Mouse (Mus musculus): Measurements from ENCODE around the gene Uimc1. TPM values are rescaled to one million over a fixed set of nuclear protein-coding genes. Genes with fewer than 3 reads are reported as not detected.
A peak's percentile ranks its signal among the peaks of the same experiment; 100 is the strongest.

Gene Uimc1
- polyA plus RNA-seq (2015; fragmentation: Nextera tagmentation; extraction: Ambion mirVana) = 12.1 TPM in 2 replicates

DNA sequence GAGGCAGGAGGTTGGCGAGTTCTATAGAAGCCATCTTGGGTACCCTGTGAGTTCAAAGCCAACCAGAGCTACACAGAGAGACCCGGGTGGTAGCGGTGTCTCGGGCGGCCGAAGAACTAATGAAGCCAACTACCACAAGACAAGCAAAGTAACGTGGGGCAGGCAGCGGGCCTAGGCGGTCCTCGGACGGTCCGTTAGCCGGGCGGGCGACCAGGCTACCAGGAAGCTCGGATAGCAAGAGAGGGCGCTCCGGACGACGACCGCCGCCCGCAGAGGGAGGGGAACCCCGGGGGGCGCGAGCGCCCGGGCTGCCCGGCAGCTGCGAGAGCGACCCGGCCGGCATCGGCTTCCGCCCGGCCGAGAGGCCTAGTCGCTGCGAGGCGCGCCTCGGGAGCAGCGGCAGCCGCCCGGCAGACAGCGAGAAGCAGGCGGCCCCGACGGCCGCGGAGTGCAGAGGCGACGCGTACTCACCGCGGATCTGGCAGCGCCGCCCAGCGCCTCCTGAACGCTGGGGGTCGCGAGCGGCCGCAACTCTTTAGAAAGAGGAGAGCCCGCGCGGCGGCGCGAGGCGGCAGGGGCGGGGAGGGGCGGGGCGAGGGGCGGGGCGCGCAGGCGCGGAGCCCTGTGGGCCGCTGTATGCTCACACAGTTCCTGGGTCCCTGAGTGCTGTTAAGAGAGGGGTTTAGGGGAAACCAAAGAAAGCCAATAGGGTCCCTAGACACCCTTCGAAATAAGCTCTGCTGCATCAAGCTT is at the start of gene Uimc1:
Gene Uimc1, minus strand, starts transcription at position 575 of the 753 bp plus-strand sequence.
- peaks cover 9% of the 10 kb centered on the region for H3K4me1 ChIP-seq (ENCODE audit: insufficient read depth)
- ATAC-seq = peak; percentile 82
- H3K9me3 ChIP-seq (ENCODE audit: low read length) = no peaks in the 10 kb centered on the region
- peak within 1 kb of the TSS; percentile 82 for H3K27ac ChIP-seq (ENCODE audit: low read depth)
- no peaks in the 10 kb centered on the region for H3K36me3 ChIP-seq (replicated peaks; ENCODE audit: insufficient read depth, low read length)
- WGBS (ENCODE audit: insufficient replicate concordance) = under 1% methylated on average over 44 of the region's 81 CpGs
- H3K4me2 ChIP-seq (ENCODE audit: low read depth, low read length) = peak within 1 kb of the TSS; percentile 85
- TF ChIP-seq EP300 (IDR thresholded peaks at IDR 0.05; ENCODE audit: low read depth) (no peak), CTCF (IDR thresholded peaks at IDR 0.05; ENCODE audit: low read depth) (peak; percentile 50)
- H3K4me3 ChIP-seq (ENCODE audit: low read depth, low read length) = peak within 1 kb of the TSS; percentile 79
- H3K27me3 ChIP-seq (ENCODE audit: insufficient read depth, low read length) = no peaks in the 10 kb centered on the region
- H3K9ac ChIP-seq (replicated peaks) = peak within 1 kb of the TSS; percentile 86
- DNase-seq = peak; percentile 91

DNA sequence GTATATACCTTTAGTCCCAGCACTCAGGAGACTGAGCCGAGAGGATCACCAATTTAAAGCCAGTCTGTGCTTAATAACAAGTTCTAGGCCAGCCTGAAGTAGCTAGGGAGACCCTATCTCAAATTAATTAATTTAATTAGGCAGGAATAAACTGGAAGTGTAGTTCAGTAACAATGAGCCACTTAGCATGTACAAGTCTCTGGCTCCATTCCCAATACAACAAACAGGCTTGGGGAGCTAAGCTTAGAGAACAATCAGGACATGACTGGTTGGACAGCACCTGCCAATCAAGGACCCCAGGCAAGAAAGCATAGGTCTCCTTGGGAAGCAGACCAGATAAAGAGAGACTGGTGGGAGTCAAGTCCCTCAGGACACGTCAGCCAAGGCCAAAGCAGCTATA is 40.2 kb upstream of the Uimc1 start:
- Histone ChIP-seq H3K27ac (ENCODE audit: low read depth) (no peak overlapping the region), H3K9ac (replicated peaks) (no peak overlapping the region), H3K36me3 (replicated peaks; ENCODE audit: insufficient read depth, low read length) (no peaks in the 10 kb centered on the region), H3K4me3 (ENCODE audit: low read depth, low read length) (no peak overlapping the region), H3K27me3 (ENCODE audit: insufficient read depth, low read length) (no peaks in the 10 kb centered on the region), H3K4me1 (ENCODE audit: insufficient read depth) (no peaks in the 10 kb centered on the region; the same call in 1 of the 2 replicates), H3K4me2 (ENCODE audit: low read depth, low read length) (no peak overlapping the region), H3K9me3 (ENCODE audit: low read length) (no peaks in the 10 kb centered on the region)
- TF ChIP-seq EP300 (IDR thresholded peaks at IDR 0.05; ENCODE audit: low read depth) (no peak), CTCF (IDR thresholded peaks at IDR 0.05; ENCODE audit: low read depth) (no peak)
- ATAC-seq = no peak
- 68% methylated on average over 2 of the region's 2 CpGs for WGBS (ENCODE audit: insufficient replicate concordance)
- DNase-seq = no peak

DNA sequence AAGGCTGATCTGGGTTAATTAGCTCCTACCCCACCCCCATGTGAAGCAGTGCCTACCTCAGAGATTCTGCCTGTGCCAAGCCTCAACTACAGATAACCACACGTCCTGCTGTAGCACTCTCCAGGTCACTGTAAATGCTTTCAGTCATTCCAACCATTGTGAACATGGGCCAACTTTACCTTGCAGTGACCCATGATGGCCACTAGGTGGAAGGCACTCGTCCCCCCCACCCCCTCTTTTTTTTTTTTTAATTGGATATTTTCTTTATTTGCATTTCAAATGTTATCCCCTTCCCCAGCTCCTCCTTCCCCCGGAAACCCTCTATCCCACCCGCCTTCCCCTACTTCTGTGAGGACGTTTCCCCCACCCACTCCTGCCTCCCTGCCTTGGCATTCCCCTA is 35.3 kb upstream of the Uimc1 start:
- no peak overlapping the region for H3K27ac ChIP-seq (ENCODE audit: low read depth)
- TF ChIP-seq CTCF (IDR thresholded peaks at IDR 0.05; ENCODE audit: low read depth) = peak; percentile 71
- no peak for TF ChIP-seq EP300 (IDR thresholded peaks at IDR 0.05; ENCODE audit: low read depth)
- ATAC-seq = peak; percentile 56
- no peaks in the 10 kb centered on the region; the same call in 1 of the 2 replicates for H3K4me1 ChIP-seq (ENCODE audit: insufficient read depth)
- H3K4me2 ChIP-seq (ENCODE audit: low read depth, low read length) = no peak overlapping the region
- peaks cover 18% of the 10 kb centered on the region for H3K36me3 ChIP-seq (replicated peaks; ENCODE audit: insufficient read depth, low read length)
- H3K9ac ChIP-seq (replicated peaks) = no peak overlapping the region
- no peaks in the 10 kb centered on the region for H3K27me3 ChIP-seq (ENCODE audit: insufficient read depth, low read length)
- WGBS (ENCODE audit: insufficient replicate concordance) = 11% methylated on average over 5 of the region's 5 CpGs
- no peak for DNase-seq
- H3K9me3 ChIP-seq (ENCODE audit: low read length) = no peaks in the 10 kb centered on the region
- H3K4me3 ChIP-seq (ENCODE audit: low read depth, low read length) = no peak overlapping the region

DNA sequence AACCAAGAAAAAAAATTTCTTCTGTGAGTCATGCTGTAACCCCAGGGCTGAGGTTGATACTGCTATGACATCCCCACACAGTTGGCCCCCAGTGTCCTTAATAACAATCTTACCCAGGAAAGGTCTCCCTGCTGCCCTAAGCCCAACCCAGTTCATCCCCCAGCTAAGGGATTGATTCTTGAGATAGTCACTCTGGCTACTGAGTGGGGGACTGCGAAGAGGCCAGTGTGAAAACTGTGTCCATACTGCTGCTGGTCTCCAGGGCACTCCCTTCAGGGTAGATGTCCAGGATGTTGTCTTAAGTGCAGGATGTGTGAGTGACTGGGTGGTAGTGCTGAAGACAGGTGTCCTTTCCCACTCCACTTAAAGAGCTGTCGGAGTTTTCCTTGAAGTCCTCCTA is 33.3 kb upstream of the Uimc1 start, which contains the start of gene Gm17617:
Gene Gm17617, minus strand, starts transcription at position 101 of the 400 bp plus-strand sequence.
- Histone ChIP-seq H3K27ac (ENCODE audit: low read depth) (no peak within 1 kb of the TSS), H3K9ac (replicated peaks) (no peak within 1 kb of the TSS), H3K27me3 (ENCODE audit: insufficient read depth, low read length) (no peaks in the 10 kb centered on the region), H3K9me3 (ENCODE audit: low read length) (no peaks in the 10 kb centered on the region), H3K36me3 (replicated peaks; ENCODE audit: insufficient read depth, low read length) (peaks cover 29% of the 10 kb centered on the region), H3K4me2 (ENCODE audit: low read depth, low read length) (no peak within 1 kb of the TSS), H3K4me3 (ENCODE audit: low read depth, low read length) (no peak within 1 kb of the TSS), H3K4me1 (ENCODE audit: insufficient read depth) (no peaks in the 10 kb centered on the region; the same call in 1 of the 2 replicates)
- WGBS (ENCODE audit: insufficient replicate concordance) = 89% methylated on average over 2 of the region's 2 CpGs
- DNase-seq = no peak
- no peak for ATAC-seq
- TF ChIP-seq EP300 (IDR thresholded peaks at IDR 0.05; ENCODE audit: low read depth) (no peak), CTCF (IDR thresholded peaks at IDR 0.05; ENCODE audit: low read depth) (no peak)

DNA sequence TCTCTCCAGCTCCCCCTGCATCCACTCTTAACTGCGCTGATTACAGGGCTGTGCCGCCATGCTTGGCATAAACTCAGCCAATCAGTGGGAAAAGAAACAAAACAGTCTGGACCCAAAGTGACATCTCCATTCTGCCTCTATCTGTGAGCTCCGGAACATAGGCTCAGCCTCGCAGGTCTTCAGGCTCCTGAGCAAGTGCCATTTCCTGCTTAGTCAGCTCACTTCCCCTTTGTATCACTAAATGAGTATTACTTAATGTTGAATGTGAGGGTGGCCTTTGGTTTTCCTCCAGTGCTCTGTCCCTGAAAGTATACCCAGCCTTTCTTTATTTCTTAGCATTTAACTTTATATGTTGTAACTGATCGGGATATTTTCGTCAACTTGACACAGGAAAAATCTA is 24.8 kb upstream of the Uimc1 start:
- TF ChIP-seq CTCF (IDR thresholded peaks at IDR 0.05; ENCODE audit: low read depth) = no peak
- no peak for TF ChIP-seq EP300 (IDR thresholded peaks at IDR 0.05; ENCODE audit: low read depth)

DNA sequence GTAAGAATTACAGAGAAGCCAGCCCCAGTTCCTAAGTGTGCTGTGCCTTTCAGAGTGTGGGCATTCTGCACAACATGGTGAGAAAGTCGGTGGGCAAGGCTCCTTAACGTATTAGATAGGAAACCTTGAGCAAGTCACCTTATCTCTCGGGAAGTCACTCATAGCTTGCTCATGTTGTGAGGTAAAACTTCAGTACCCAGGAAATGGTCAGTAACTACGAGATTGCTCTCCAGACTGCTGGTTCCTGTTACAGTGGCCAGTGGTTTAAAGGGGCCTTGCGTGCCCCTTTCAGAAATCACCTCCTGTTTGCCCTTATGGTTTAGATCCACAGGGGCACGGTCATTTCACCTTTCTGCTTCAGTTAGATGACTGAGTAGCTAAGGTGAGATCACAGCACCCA is 14.3 kb upstream of the Uimc1 start:
- H3K36me3 ChIP-seq (replicated peaks; ENCODE audit: insufficient read depth, low read length) = peaks cover 41% of the 10 kb centered on the region
- WGBS (ENCODE audit: insufficient replicate concordance) = 55% methylated on average over 6 of the region's 6 CpGs
- ATAC-seq = no peak

More for the DNA sequence above, 24.8 kb upstream of the Uimc1 start:
- H3K4me1 ChIP-seq (ENCODE audit: insufficient read depth) = no peaks in the 10 kb centered on the region
- WGBS (ENCODE audit: insufficient replicate concordance) = 73% methylated on average over 6 of the region's 6 CpGs
- ATAC-seq = no peak
- H3K4me3 ChIP-seq (ENCODE audit: low read depth, low read length) = no peak overlapping the region
- DNase-seq = no peak
- H3K9me3 ChIP-seq (ENCODE audit: low read length) = no peaks in the 10 kb centered on the region
- no peak overlapping the region for H3K27ac ChIP-seq (ENCODE audit: low read depth)
- H3K27me3 ChIP-seq (ENCODE audit: insufficient read depth, low read length) = no peaks in the 10 kb centered on the region
- H3K4me2 ChIP-seq (ENCODE audit: low read depth, low read length) = no peak overlapping the region
- H3K36me3 ChIP-seq (replicated peaks; ENCODE audit: insufficient read depth, low read length) = peaks cover 30% of the 10 kb centered on the region
- no peak overlapping the region for H3K9ac ChIP-seq (replicated peaks)

More for the DNA sequence above, 14.3 kb upstream of the Uimc1 start:
- H3K4me3 ChIP-seq (ENCODE audit: low read depth, low read length) = no peak overlapping the region
- TF ChIP-seq CTCF (IDR thresholded peaks at IDR 0.05; ENCODE audit: low read depth) = no peak
- TF ChIP-seq EP300 (IDR thresholded peaks at IDR 0.05; ENCODE audit: low read depth) = no peak
- no peaks in the 10 kb centered on the region for H3K4me1 ChIP-seq (ENCODE audit: insufficient read depth)
- no peak overlapping the region for H3K27ac ChIP-seq (ENCODE audit: low read depth)
- DNase-seq = no peak
- H3K9ac ChIP-seq (replicated peaks) = no peak overlapping the region
- no peaks in the 10 kb centered on the region for H3K27me3 ChIP-seq (ENCODE audit: insufficient read depth, low read length)
- no peak overlapping the region for H3K4me2 ChIP-seq (ENCODE audit: low read depth, low read length)
- H3K9me3 ChIP-seq (ENCODE audit: low read length) = no peaks in the 10 kb centered on the region
